Mouse (Mus musculus): Measurements from ENCODE around the gene Snx29. TPM values are rescaled to one million over a fixed set of nuclear protein-coding genes. Genes with fewer than 3 reads are reported as not detected.

Gene Snx29
- polyA plus RNA-seq, 1 experiment from 2014 or later, result 14.3 TPM

- no peak for ATAC-seq (ENCODE audit: low FRiP score)
- Histone ChIP-seq H3K27me3 (ENCODE audit: control insufficient read depth, insufficient read depth, low read length) (no peaks in the 10 kb centered on the region), H3K4me3 (replicated peaks; ENCODE audit: low read length) (no peak overlapping the region), H3K36me3 (replicated peaks; ENCODE audit: control insufficient read depth, insufficient read depth) (0 out of 2 replicates have a peak, but pooled peaks cover 9% of the 10 kb centered on the region), H3K9ac (no peak overlapping the region), H3K4me2 (replicated peaks) (no peak overlapping the region), H3K4me1 (replicated peaks; ENCODE audit: control insufficient read depth, insufficient read depth, low read length) (0 out of 2 replicates have a peak, but pooled peaks cover 6% of the 10 kb centered on the region), H3K27ac (no peak overlapping the region), H3K9me3 (ENCODE audit: control insufficient read depth, low read length) (no peaks in the 10 kb centered on the region)
- WGBS, result 95% methylated on average over 1 of the region's 1 CpGs
- no peak for DNase-seq (ENCODE audit: low spot score)
Measured at GRCm38 (mm10) chr16:11476314-11476713, 153.6 kb downstream of the Snx29 start.

GRCm38 (mm10) chr16:11476968-11477367 is 154.3 kb downstream of the Snx29 start:
- Histone ChIP-seq H3K27me3 (ENCODE audit: control insufficient read depth, insufficient read depth, low read length) (no peaks in the 10 kb centered on the region), H3K36me3 (replicated peaks; ENCODE audit: control insufficient read depth, insufficient read depth) (0 out of 2 replicates have a peak, but pooled peaks cover 9% of the 10 kb centered on the region), H3K9ac (no peak overlapping the region), H3K9me3 (ENCODE audit: control insufficient read depth, low read length) (no peaks in the 10 kb centered on the region), H3K27ac (no peak overlapping the region), H3K4me3 (replicated peaks; ENCODE audit: low read length) (no peak overlapping the region), H3K4me2 (replicated peaks) (no peak overlapping the region), H3K4me1 (replicated peaks; ENCODE audit: control insufficient read depth, insufficient read depth, low read length) (0 out of 2 replicates have a peak, but pooled peaks cover 6% of the 10 kb centered on the region)
- ATAC-seq (ENCODE audit: low FRiP score) (no peak), DNase-seq (ENCODE audit: low spot score) (no peak)
- WGBS, result 83% methylated on average over 2 of the region's 2 CpGs

GRCm38 (mm10) chr16:11477591-11477990 is 154.9 kb downstream of the Snx29 start:
- Histone ChIP-seq H3K9me3 (ENCODE audit: control insufficient read depth, low read length) (no peaks in the 10 kb centered on the region), H3K9ac (no peak overlapping the region), H3K4me3 (replicated peaks; ENCODE audit: low read length) (no peak overlapping the region), H3K4me2 (replicated peaks) (no peak overlapping the region), H3K27me3 (ENCODE audit: control insufficient read depth, insufficient read depth, low read length) (no peaks in the 10 kb centered on the region), H3K4me1 (replicated peaks; ENCODE audit: control insufficient read depth, insufficient read depth, low read length) (0 out of 2 replicates have a peak, but pooled peaks cover 6% of the 10 kb centered on the region), H3K36me3 (replicated peaks; ENCODE audit: control insufficient read depth, insufficient read depth) (0 out of 2 replicates have a peak, but pooled peaks cover 9% of the 10 kb centered on the region), H3K27ac (no peak overlapping the region)
- ATAC-seq (ENCODE audit: low FRiP score) (no peak), DNase-seq (ENCODE audit: low spot score) (no peak)
- 89% methylated on average over 5 of the region's 5 CpGs for WGBS

- Histone ChIP-seq H3K36me3 (replicated peaks; ENCODE audit: control insufficient read depth, insufficient read depth) (0 out of 2 replicates have a peak, but pooled peaks cover 8% of the 10 kb centered on the region), H3K4me2 (replicated peaks) (no peak overlapping the region), H3K9me3 (ENCODE audit: control insufficient read depth, low read length) (no peaks in the 10 kb centered on the region), H3K4me1 (replicated peaks; ENCODE audit: control insufficient read depth, insufficient read depth, low read length) (no peaks in the 10 kb centered on the region), H3K27me3 (ENCODE audit: control insufficient read depth, insufficient read depth, low read length) (no peaks in the 10 kb centered on the region), H3K27ac (no peak overlapping the region), H3K4me3 (replicated peaks; ENCODE audit: low read length) (no peak overlapping the region), H3K9ac (no peak overlapping the region)
- ATAC-seq (ENCODE audit: low FRiP score) (no peak), DNase-seq (ENCODE audit: low spot score) (no peak)
- 84% methylated on average over 4 of the region's 4 CpGs for WGBS
Measured at GRCm38 (mm10) chr16:11479605-11480004, 156.9 kb downstream of the Snx29 start.

DNA sequence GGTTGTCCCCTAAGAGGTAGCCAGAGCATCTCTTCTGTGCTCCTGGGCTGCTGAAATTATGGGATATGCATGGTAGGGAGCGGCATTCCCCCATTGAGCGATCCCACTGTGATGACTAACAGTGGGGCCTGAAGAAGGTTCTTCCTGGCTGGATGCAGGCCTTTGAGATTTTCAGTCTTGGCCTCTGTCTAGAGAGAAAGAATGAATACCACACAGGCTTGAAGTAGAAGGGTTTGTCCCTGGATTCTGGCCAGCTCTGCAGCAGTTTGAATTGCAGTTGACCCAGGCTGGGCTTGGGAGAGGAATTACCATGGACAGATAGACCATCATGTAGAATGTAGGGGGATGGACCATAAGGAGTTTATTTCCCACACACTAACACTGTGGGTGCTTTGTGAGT is 159.5 kb downstream of the Snx29 start:
- H3K27ac ChIP-seq, result no peak overlapping the region
- H3K36me3 ChIP-seq (replicated peaks; ENCODE audit: control insufficient read depth, insufficient read depth), result 0 out of 2 replicates have a peak, but pooled peaks cover 5% of the 10 kb centered on the region
- DNase-seq (ENCODE audit: low spot score) (no peak), ATAC-seq (ENCODE audit: low FRiP score) (no peak)
- H3K4me2 ChIP-seq (replicated peaks), result no peak overlapping the region
- H3K9ac ChIP-seq, result no peak overlapping the region
- no peak overlapping the region for H3K4me3 ChIP-seq (replicated peaks; ENCODE audit: low read length)
- 92% methylated on average over 2 of the region's 2 CpGs for WGBS
- H3K9me3 ChIP-seq (ENCODE audit: control insufficient read depth, low read length), result no peaks in the 10 kb centered on the region
- H3K27me3 ChIP-seq (ENCODE audit: control insufficient read depth, insufficient read depth, low read length), result no peaks in the 10 kb centered on the region
- H3K4me1 ChIP-seq (replicated peaks; ENCODE audit: control insufficient read depth, insufficient read depth, low read length), result no peaks in the 10 kb centered on the region

DNA sequence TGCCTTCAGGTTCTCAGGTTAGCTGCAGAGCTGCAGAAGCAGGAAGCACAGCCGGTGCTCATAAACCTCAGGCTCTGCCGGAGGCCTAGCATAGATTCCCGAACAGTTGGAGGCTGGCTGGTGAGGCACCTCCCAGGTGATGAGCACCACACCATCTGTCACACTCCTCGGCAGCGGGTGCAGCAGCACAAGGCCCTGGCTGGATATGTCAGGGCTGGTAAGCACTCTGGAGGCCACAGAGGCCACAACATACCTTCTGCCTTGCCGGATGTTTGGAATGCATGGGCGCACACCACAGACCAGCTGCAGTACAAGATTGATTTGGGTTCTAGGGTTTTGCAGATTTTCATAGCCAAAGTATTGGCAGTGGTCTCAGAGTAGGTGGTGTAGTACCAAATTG is 172.2 kb downstream of the Snx29 start:
- Histone ChIP-seq H3K9ac (no peak overlapping the region), H3K27me3 (ENCODE audit: control insufficient read depth, insufficient read depth, low read length) (no peaks in the 10 kb centered on the region), H3K27ac (no peak overlapping the region), H3K4me3 (replicated peaks; ENCODE audit: low read length) (no peak overlapping the region), H3K4me2 (replicated peaks) (no peak overlapping the region), H3K4me1 (replicated peaks; ENCODE audit: control insufficient read depth, insufficient read depth, low read length) (no peaks in the 10 kb centered on the region), H3K9me3 (ENCODE audit: control insufficient read depth, low read length) (no peaks in the 10 kb centered on the region), H3K36me3 (replicated peaks; ENCODE audit: control insufficient read depth, insufficient read depth) (0 out of 2 replicates have a peak, but pooled peaks cover 5% of the 10 kb centered on the region)
- 72% methylated on average over 7 of the region's 7 CpGs for WGBS
- ATAC-seq (ENCODE audit: low FRiP score) (no peak), DNase-seq (ENCODE audit: low spot score) (no peak)

GRCm38 (mm10) chr16:11495923-11496616 is 173.4 kb downstream of the Snx29 start:
- H3K27me3 ChIP-seq (ENCODE audit: control insufficient read depth, insufficient read depth, low read length), result no peaks in the 10 kb centered on the region
- no peak overlapping the region for H3K4me3 ChIP-seq (replicated peaks; ENCODE audit: low read length)
- no peak overlapping the region for H3K4me2 ChIP-seq (replicated peaks)
- 87% methylated on average over 9 of the region's 10 CpGs for WGBS
- ATAC-seq (ENCODE audit: low FRiP score) (no peak), DNase-seq (ENCODE audit: low spot score) (no peak)
- 0 out of 2 replicates have a peak, but pooled peaks cover 2% of the 10 kb centered on the region for H3K36me3 ChIP-seq (replicated peaks; ENCODE audit: control insufficient read depth, insufficient read depth)
- H3K27ac ChIP-seq, result no peak overlapping the region
- no peaks in the 10 kb centered on the region for H3K9me3 ChIP-seq (ENCODE audit: control insufficient read depth, low read length)
- no peaks in the 10 kb centered on the region for H3K4me1 ChIP-seq (replicated peaks; ENCODE audit: control insufficient read depth, insufficient read depth, low read length)
- no peak overlapping the region for H3K9ac ChIP-seq

GRCm38 (mm10) chr16:11496721-11497120 is 174.0 kb downstream of the Snx29 start:
- 64% methylated on average over 3 of the region's 3 CpGs for WGBS
- H3K4me3 ChIP-seq (replicated peaks; ENCODE audit: low read length), result no peak overlapping the region
- no peaks in the 10 kb centered on the region for H3K27me3 ChIP-seq (ENCODE audit: control insufficient read depth, insufficient read depth, low read length)
- H3K9ac ChIP-seq, result no peak overlapping the region
- DNase-seq (ENCODE audit: low spot score), result no peak
- no peaks in the 10 kb centered on the region for H3K9me3 ChIP-seq (ENCODE audit: control insufficient read depth, low read length)
- H3K4me2 ChIP-seq (replicated peaks), result no peak overlapping the region
- no peaks in the 10 kb centered on the region for H3K4me1 ChIP-seq (replicated peaks; ENCODE audit: control insufficient read depth, insufficient read depth, low read length)
- ATAC-seq (ENCODE audit: low FRiP score), result no peak
- H3K27ac ChIP-seq, result no peak overlapping the region
- H3K36me3 ChIP-seq (replicated peaks; ENCODE audit: control insufficient read depth, insufficient read depth), result no peaks in the 10 kb centered on the region

GRCm38 (mm10) chr16:11500061-11500460 is 177.4 kb downstream of the Snx29 start:
- no peaks in the 10 kb centered on the region for H3K4me1 ChIP-seq (replicated peaks; ENCODE audit: control insufficient read depth, insufficient read depth, low read length)
- no peak overlapping the region for H3K4me3 ChIP-seq (replicated peaks; ENCODE audit: low read length)
- no peaks in the 10 kb centered on the region for H3K9me3 ChIP-seq (ENCODE audit: control insufficient read depth, low read length)
- 79% methylated on average over 4 of the region's 4 CpGs for WGBS
- H3K9ac ChIP-seq, result no peak overlapping the region
- no peak for DNase-seq (ENCODE audit: low spot score)
- no peaks in the 10 kb centered on the region for H3K27me3 ChIP-seq (ENCODE audit: control insufficient read depth, insufficient read depth, low read length)
- no peak overlapping the region for H3K4me2 ChIP-seq (replicated peaks)
- H3K27ac ChIP-seq, result no peak overlapping the region
- no peaks in the 10 kb centered on the region for H3K36me3 ChIP-seq (replicated peaks; ENCODE audit: control insufficient read depth, insufficient read depth)
- ATAC-seq (ENCODE audit: low FRiP score), result no peak
